Mouse (Mus musculus): ENCODE measurements around the gene Pla1a. TPM values are rescaled to one million over a fixed set of nuclear protein-coding genes. Genes with fewer than 3 reads are reported as not detected.

Pla1a gene
- polyA plus RNA-seq, 1 experiment from 2014 or later, result 0.37 TPM

GRCm38 (mm10) chr16:38376841-38377249 is 56.1 kb downstream of the Pla1a start:
- peak overlapping the region; percentile 24 for H3K27ac ChIP-seq
- H3K4me3 ChIP-seq, result peak overlapping the region; percentile 15
- peak overlapping the region; percentile 44 for H3K4me2 ChIP-seq (replicated peaks)
- peak; percentile 26; the same call in 1 of the 2 replicates for ATAC-seq (ENCODE audit: low FRiP score)
- WGBS, result 59% methylated on average over 8 of the region's 8 CpGs
- H3K9me3 ChIP-seq (replicated peaks), result no peaks in the 10 kb centered on the region
- 0 out of 2 replicates have a peak overlapping the region, but pooled peaks have one; percentile 23 for H3K9ac ChIP-seq
- peaks cover 10% of the 10 kb centered on the region; the same call in 1 of the 2 replicates for H3K4me1 ChIP-seq
- no peaks in the 10 kb centered on the region for H3K27me3 ChIP-seq
- no peaks in the 10 kb centered on the region for H3K36me3 ChIP-seq

- H3K27ac ChIP-seq, result peak overlapping the region; percentile 24
- H3K9ac ChIP-seq, result peak overlapping the region; percentile 23; the same call in 1 of the 2 replicates
- ATAC-seq (ENCODE audit: low FRiP score), result peak; percentile 91
- no peaks in the 10 kb centered on the region for H3K9me3 ChIP-seq (replicated peaks)
- peaks cover 10% of the 10 kb centered on the region; the same call in 1 of the 2 replicates for H3K4me1 ChIP-seq
- WGBS, result 32% methylated on average over 12 of the region's 17 CpGs
- H3K4me3 ChIP-seq, result peak overlapping the region; percentile 15
- no peaks in the 10 kb centered on the region for H3K27me3 ChIP-seq
- no peaks in the 10 kb centered on the region for H3K36me3 ChIP-seq
- peak overlapping the region; percentile 44 for H3K4me2 ChIP-seq (replicated peaks)
Measured at GRCm38 (mm10) chr16:38376163-38376840, 56.6 kb downstream of the Pla1a start.

- 84% methylated on average over 7 of the region's 7 CpGs for WGBS
- no peaks in the 10 kb centered on the region for H3K27me3 ChIP-seq
- no peak overlapping the region for H3K27ac ChIP-seq
- H3K4me2 ChIP-seq (replicated peaks), result no peak overlapping the region
- ATAC-seq (ENCODE audit: low FRiP score), result no peak
- no peak overlapping the region for H3K4me3 ChIP-seq
- H3K9ac ChIP-seq, result 0 out of 2 replicates have a peak overlapping the region, but pooled peaks have one; percentile 4
- no peaks in the 10 kb centered on the region for H3K9me3 ChIP-seq (replicated peaks)
- H3K4me1 ChIP-seq, result peaks cover 10% of the 10 kb centered on the region; the same call in 1 of the 2 replicates
- H3K36me3 ChIP-seq, result no peaks in the 10 kb centered on the region
Measured at GRCm38 (mm10) chr16:38375182-38375581, 57.8 kb downstream of the Pla1a start.

GRCm38 (mm10) chr16:38374379-38375140 is 58.4 kb downstream of the Pla1a start:
- no peak overlapping the region for H3K9ac ChIP-seq
- H3K4me2 ChIP-seq (replicated peaks), result peak overlapping the region; percentile 15; the same call in 1 of the 2 replicates
- H3K9me3 ChIP-seq (replicated peaks), result no peaks in the 10 kb centered on the region
- no peaks in the 10 kb centered on the region for H3K36me3 ChIP-seq
- no peak overlapping the region for H3K4me3 ChIP-seq
- WGBS, result 84% methylated on average over 10 of the region's 10 CpGs
- peaks cover 10% of the 10 kb centered on the region; the same call in 1 of the 2 replicates for H3K4me1 ChIP-seq
- no peak for ATAC-seq (ENCODE audit: low FRiP score)
- H3K27ac ChIP-seq, result no peak overlapping the region
- no peaks in the 10 kb centered on the region for H3K27me3 ChIP-seq

GRCm38 (mm10) chr16:38373941-38374340 is 59.0 kb downstream of the Pla1a start:
- no peak for ATAC-seq (ENCODE audit: low FRiP score)
- 85% methylated on average over 16 of the region's 16 CpGs for WGBS
- Histone ChIP-seq H3K4me3 (no peak overlapping the region), H3K4me1 (peaks cover 9% of the 10 kb centered on the region; the same call in 1 of the 2 replicates), H3K27ac (no peak overlapping the region), H3K36me3 (no peaks in the 10 kb centered on the region), H3K4me2 (replicated peaks) (peak overlapping the region; percentile 15; the same call in 1 of the 2 replicates), H3K9me3 (replicated peaks) (no peaks in the 10 kb centered on the region), H3K9ac (no peak overlapping the region), H3K27me3 (no peaks in the 10 kb centered on the region)

GRCm38 (mm10) chr16:38373439-38373838 is 59.5 kb downstream of the Pla1a start:
- Histone ChIP-seq H3K9me3 (replicated peaks) (no peaks in the 10 kb centered on the region), H3K36me3 (no peaks in the 10 kb centered on the region), H3K27ac (no peak overlapping the region), H3K4me1 (peaks cover 8% of the 10 kb centered on the region; the same call in 1 of the 2 replicates), H3K27me3 (no peaks in the 10 kb centered on the region), H3K9ac (no peak overlapping the region), H3K4me3 (no peak overlapping the region), H3K4me2 (replicated peaks) (no peak overlapping the region)
- 84% methylated on average over 10 of the region's 10 CpGs for WGBS
- ATAC-seq (ENCODE audit: low FRiP score), result no peak

GRCm38 (mm10) chr16:38372876-38373275 is 60.1 kb downstream of the Pla1a start:
- ATAC-seq (ENCODE audit: low FRiP score), result no peak
- WGBS, result 90% methylated on average over 4 of the region's 4 CpGs
- Histone ChIP-seq H3K4me1 (peaks cover 8% of the 10 kb centered on the region; the same call in 1 of the 2 replicates), H3K4me2 (replicated peaks) (no peak overlapping the region), H3K27ac (no peak overlapping the region), H3K27me3 (no peaks in the 10 kb centered on the region), H3K4me3 (no peak overlapping the region), H3K9ac (no peak overlapping the region), H3K36me3 (no peaks in the 10 kb centered on the region), H3K9me3 (replicated peaks) (no peaks in the 10 kb centered on the region)

GRCm38 (mm10) chr16:38371705-38372296 is 61.1 kb downstream of the Pla1a start:
- Histone ChIP-seq H3K27me3 (no peaks in the 10 kb centered on the region), H3K36me3 (no peaks in the 10 kb centered on the region), H3K4me2 (replicated peaks) (no peak overlapping the region), H3K4me3 (no peak overlapping the region), H3K4me1 (peaks cover 8% of the 10 kb centered on the region; the same call in 1 of the 2 replicates), H3K9ac (no peak overlapping the region), H3K9me3 (replicated peaks) (no peaks in the 10 kb centered on the region), H3K27ac (no peak overlapping the region)
- no peak for ATAC-seq (ENCODE audit: low FRiP score)
- WGBS, result 86% methylated on average over 15 of the region's 15 CpGs

GRCm38 (mm10) chr16:38370633-38371374 is 62.1 kb downstream of the Pla1a start:
- no peaks in the 10 kb centered on the region for H3K27me3 ChIP-seq
- H3K36me3 ChIP-seq, result no peaks in the 10 kb centered on the region
- H3K9me3 ChIP-seq (replicated peaks), result no peaks in the 10 kb centered on the region
- H3K9ac ChIP-seq, result no peak overlapping the region
- ATAC-seq (ENCODE audit: low FRiP score), result no peak
- H3K4me1 ChIP-seq, result peaks cover under 1% of the 10 kb centered on the region; the same call in 1 of the 2 replicates
- 84% methylated on average over 8 of the region's 8 CpGs for WGBS
- no peak overlapping the region for H3K27ac ChIP-seq
- H3K4me3 ChIP-seq, result no peak overlapping the region
- no peak overlapping the region for H3K4me2 ChIP-seq (replicated peaks)

GRCm38 (mm10) chr16:38369992-38370484 is 62.9 kb downstream of the Pla1a start:
- Histone ChIP-seq H3K27me3 (no peaks in the 10 kb centered on the region), H3K27ac (no peak overlapping the region), H3K36me3 (no peaks in the 10 kb centered on the region), H3K9me3 (replicated peaks) (no peaks in the 10 kb centered on the region), H3K4me3 (no peak overlapping the region), H3K4me2 (replicated peaks) (no peak overlapping the region), H3K9ac (no peak overlapping the region), H3K4me1 (no peaks in the 10 kb centered on the region)
- WGBS, result 82% methylated on average over 4 of the region's 4 CpGs
- ATAC-seq (ENCODE audit: low FRiP score), result no peak

- Histone ChIP-seq H3K27ac (no peak overlapping the region), H3K4me2 (replicated peaks) (no peak overlapping the region), H3K9ac (no peak overlapping the region), H3K36me3 (no peaks in the 10 kb centered on the region), H3K4me3 (no peak overlapping the region), H3K4me1 (no peaks in the 10 kb centered on the region), H3K9me3 (replicated peaks) (no peaks in the 10 kb centered on the region), H3K27me3 (no peaks in the 10 kb centered on the region)
- WGBS, result 91% methylated on average over 8 of the region's 8 CpGs
- ATAC-seq (ENCODE audit: low FRiP score), result no peak
Measured at GRCm38 (mm10) chr16:38369431-38369830, 63.5 kb downstream of the Pla1a start.
